Mouse (Mus musculus): ENCODE results near the gene Wdfy3.

Gene Wdfy3

DNA sequence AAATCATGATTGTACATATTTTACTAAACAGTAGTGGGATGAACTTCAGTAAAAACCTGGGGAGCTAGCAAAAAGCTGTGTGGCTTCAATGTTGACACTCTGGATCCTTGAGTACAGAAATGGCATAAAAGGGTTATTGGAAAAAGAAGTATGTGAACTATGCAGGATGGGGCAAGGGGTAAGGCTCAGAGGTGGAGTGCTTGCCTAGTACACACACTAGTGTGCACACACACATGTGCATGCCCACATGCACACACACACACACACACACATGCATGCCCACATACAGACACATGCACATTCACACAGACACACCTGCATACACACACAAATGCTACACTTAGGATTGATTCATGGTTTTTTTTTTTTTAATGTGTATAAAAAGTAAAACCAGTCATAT is 280.0 kb downstream of the Wdfy3 start:
- no peak for DNase-seq (ENCODE audit: inconsistent ontology term)

GRCm38 (mm10) chr5:101785921-101786614 is 283.7 kb downstream of the Wdfy3 start:
- no peak for DNase-seq (ENCODE audit: inconsistent ontology term)

DNA sequence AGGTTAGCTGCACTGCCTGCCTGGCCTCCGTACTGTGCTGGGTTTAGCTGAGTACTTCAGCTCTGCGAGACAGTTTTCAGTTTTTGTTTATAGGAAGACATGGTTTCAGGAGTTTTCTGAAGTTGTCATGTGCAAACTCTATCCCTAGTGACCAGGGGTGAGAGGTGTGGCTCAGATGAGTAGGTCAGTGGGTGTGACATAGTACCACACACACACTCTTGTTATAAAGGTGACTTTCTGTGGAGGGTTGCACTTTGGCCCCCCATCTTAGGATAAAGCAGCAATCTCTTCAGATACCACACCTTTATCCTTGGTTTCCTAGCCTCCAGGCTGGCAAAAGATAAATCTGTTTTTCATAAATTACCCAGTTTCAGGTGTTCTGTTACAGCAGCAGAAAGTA is 284.9 kb downstream of the Wdfy3 start:
- DNase-seq (ENCODE audit: inconsistent ontology term), result no peak

GRCm38 (mm10) chr5:101784328-101784727 is 285.4 kb downstream of the Wdfy3 start:
- DNase-seq (ENCODE audit: inconsistent ontology term), result no peak
